Mouse (Mus musculus) heart, embryonic 11.5 days (tissue): ENCODE data around the gene Gm10974. TPM values are rescaled to one million over a fixed set of nuclear protein-coding genes. Genes with fewer than 3 reads are reported as not detected.

Experiments used
- ATAC-seq: fragments of 200-750 bp; cut with Nextera tagmentation; replicated peaks from 2 replicates; pipeline ENCODE4 v1.8.0; 2017; ENCODE audit warnings: moderate library complexity; ENCODE audit not compliant: insufficient number of reproducible peaks, low FRiP score, low TSS enrichment
- H3K27ac ChIP-seq: fragments of 300-500 bp; sonication (generic); 2 replicates; pipeline ENCODE4 v1.5.1; 2014; ENCODE audit warnings: mild to moderate bottlenecking, low read depth, low read length
- H3K27me3 ChIP-seq: fragments of 300-500 bp; sonication (generic); 2 replicates; pipeline ENCODE4 v1.6.1; 2014; ENCODE audit warnings: mild to moderate bottlenecking, low read length, mixed read lengths; ENCODE audit not compliant: control insufficient read depth, insufficient read depth
- H3K36me3 ChIP-seq: fragments of 300-500 bp; sonication (generic); 2 replicates; pipeline ENCODE4 v1.6.1; 2014; ENCODE audit warnings: mild to moderate bottlenecking, low read length, moderate library complexity, mixed read lengths; ENCODE audit not compliant: control insufficient read depth, insufficient read depth
- H3K4me1 ChIP-seq: fragments of 300-500 bp; sonication (generic); 2 replicates; pipeline ENCODE4 v1.6.1; 2014; ENCODE audit warnings: low read length; ENCODE audit not compliant: control insufficient read depth, insufficient read depth
- H3K4me2 ChIP-seq: fragments of 300-500 bp; sonication (generic); 2 replicates; pipeline ENCODE4 v1.6.1; 2014; ENCODE audit warnings: mild to moderate bottlenecking, moderate library complexity
- H3K4me3 ChIP-seq: fragments of 300-500 bp; sonication (generic); 2 replicates; pipeline ENCODE4 v1.5.1; 2014; ENCODE audit warnings: low read depth, low read length
- H3K9ac ChIP-seq: fragments of 300-500 bp; sonication (generic); 2 replicates; pipeline ENCODE4 v1.6.1; 2014; ENCODE audit warnings: mild to moderate bottlenecking, low read depth, low read length, moderate library complexity
- H3K9me3 ChIP-seq: fragments of 300-500 bp; sonication (generic); replicated peaks from 2 replicates; pipeline ENCODE4 v1.6.1; 2016; ENCODE audit warnings: low read length; ENCODE audit not compliant: control insufficient read depth
- WGBS: fragments of 180-500 bp; shearing (Covaris S2); extraction: QIAGEN DNeasy Blood & Tissue Kit; methylation state at CpG from one replicate; pipeline ENCODE4 v1.1.7; 2014; ENCODE audit not compliant: insufficient replicate concordance; 5-methylcytosine and 5-hydroxymethylcytosine counted together
- polyA plus RNA-seq: library from polyadenylated mRNA; unstranded; fragments of >200 nt; fragmentation: Nextera tagmentation; extraction: Ambion mirVana; gene quantifications from 2 replicates; pipeline ENCODE4 v1.2.1, GENCODE M21; 2014

Gene Gm10974
- polyA plus RNA-seq, 1 experiment from 2014 or later, result not detected

DNA sequence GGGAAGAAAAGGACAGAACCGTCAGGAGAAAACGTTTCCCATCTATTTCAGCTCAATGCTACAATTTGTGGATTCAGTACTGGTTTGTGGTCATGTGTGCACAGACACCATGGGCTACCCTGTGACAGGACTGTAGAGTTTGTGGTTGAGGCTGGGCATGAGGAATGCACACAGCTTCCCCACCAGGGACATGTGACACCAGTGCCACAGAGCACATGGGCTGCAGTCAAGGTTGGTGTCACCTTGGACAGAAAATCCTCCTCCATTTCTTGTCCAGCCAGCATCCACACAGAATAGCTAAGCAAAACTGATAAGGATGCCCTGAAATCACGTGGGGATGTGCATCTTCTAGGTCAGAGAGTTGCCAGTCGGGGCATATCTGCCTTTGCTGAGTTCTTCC lies 39.1 kb downstream of the Gm10974 start:
- 69% methylated on average over 4 of the region's 4 CpGs for WGBS
- no peaks in the 10 kb centered on the region for H3K36me3 ChIP-seq
- no peaks in the 10 kb centered on the region for H3K9me3 ChIP-seq
- ATAC-seq, result no peak
- H3K9ac ChIP-seq, result no peak overlapping the region
- H3K4me1 ChIP-seq, result peaks cover 15% of the 10 kb centered on the region
- no peak overlapping the region for H3K4me2 ChIP-seq
- no peak overlapping the region for H3K4me3 ChIP-seq
- H3K27ac ChIP-seq, result no peak overlapping the region
- no peaks in the 10 kb centered on the region for H3K27me3 ChIP-seq

DNA sequence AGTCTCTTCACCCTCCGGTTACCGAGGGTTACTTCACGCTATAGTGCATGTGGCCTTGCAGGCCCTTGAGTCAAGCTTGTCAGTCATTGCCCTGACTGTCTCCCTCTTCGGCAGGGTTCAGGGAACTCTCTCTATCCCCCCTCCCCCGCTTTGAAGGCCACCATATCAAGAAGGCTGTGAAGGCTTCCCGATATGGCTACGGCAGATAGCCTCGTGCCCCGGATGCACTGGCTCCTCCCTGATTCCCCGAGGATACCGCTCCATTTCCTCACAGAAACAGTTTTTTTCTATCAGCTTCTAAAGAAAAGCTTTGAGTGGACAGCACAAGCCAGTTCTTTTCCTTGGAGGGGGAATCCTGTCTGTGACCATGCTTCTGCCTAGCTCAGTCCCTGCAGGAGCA lies 39.8 kb downstream of the Gm10974 start:
- Histone ChIP-seq H3K27me3 (no peaks in the 10 kb centered on the region), H3K36me3 (no peaks in the 10 kb centered on the region), H3K4me1 (peaks cover 15% of the 10 kb centered on the region), H3K9me3 (no peaks in the 10 kb centered on the region), H3K27ac (no peak overlapping the region), H3K9ac (no peak overlapping the region), H3K4me3 (no peak overlapping the region), H3K4me2 (no peak overlapping the region)
- WGBS, result 18% methylated on average over 11 of the region's 11 CpGs
- no peak for ATAC-seq

DNA sequence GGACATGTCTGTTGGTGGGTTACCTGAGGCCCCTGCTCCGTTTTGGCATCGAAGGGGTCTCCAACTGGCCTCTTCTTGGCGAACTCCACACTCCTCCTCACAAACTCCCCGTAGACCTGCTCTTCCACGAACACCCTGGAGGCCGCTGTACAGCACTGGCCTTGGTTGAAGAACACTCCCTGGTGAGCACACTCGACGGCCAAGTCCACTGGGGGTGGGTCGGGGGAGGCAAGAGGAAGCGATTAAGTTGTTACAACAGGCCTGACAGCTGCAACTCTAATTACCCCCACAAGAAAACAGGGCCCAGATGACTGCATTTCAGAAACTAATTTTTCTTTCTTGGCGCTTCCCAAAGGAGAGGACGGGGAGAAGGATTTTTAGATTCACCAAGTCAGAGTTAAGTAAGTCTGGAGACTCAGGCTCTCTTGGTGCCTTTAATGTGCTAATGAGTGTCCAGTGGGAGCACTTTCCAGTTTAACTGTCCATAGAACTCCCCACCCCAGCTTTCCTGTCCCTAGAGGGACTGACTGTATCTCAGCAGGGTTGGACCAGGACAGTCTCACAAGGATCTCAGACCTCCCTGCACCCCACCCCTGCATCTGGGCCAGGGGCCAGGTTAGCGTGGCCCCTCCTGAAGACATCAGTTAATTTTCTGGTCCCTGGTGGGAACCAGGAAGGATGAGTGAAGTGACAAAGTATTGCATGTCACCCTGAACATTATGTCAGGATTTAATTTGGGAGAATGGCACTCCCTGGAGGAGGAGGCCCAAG lies 40.4 kb downstream of the Gm10974 start:
- no peak overlapping the region for H3K27ac ChIP-seq
- H3K4me2 ChIP-seq, result no peak overlapping the region
- peaks cover 15% of the 10 kb centered on the region for H3K4me1 ChIP-seq
- no peaks in the 10 kb centered on the region for H3K36me3 ChIP-seq
- H3K9me3 ChIP-seq, result no peaks in the 10 kb centered on the region
- WGBS, result 60% methylated on average over 13 of the region's 13 CpGs
- H3K27me3 ChIP-seq, result 0 out of 2 replicates have a peak, but pooled peaks cover 1% of the 10 kb centered on the region
- H3K4me3 ChIP-seq, result no peak overlapping the region
- H3K9ac ChIP-seq, result no peak overlapping the region
- no peak for ATAC-seq

DNA sequence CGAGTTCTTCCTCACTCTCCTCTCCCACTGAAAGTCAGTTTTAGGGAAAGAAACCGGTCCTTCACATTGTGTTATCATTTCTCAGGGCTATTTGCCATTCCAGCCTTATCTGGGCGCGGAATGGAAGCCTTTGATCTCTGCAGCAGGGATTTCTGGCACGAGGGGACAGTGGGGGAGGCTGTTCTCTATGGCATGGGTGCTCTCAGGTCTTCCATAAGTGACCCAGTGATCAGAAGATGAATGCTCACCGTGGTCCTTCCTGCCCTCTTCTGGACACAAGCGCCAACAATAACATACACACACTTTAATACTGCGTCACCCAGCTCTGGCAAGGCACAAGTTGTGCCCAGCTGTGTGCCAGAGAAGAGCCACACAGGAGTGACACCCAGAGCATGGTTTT lies 41.3 kb downstream of the Gm10974 start:
- Histone ChIP-seq H3K9ac (no peak overlapping the region), H3K27ac (no peak overlapping the region), H3K36me3 (no peaks in the 10 kb centered on the region), H3K27me3 (0 out of 2 replicates have a peak, but pooled peaks cover 3% of the 10 kb centered on the region), H3K4me2 (no peak overlapping the region), H3K4me1 (peaks cover 15% of the 10 kb centered on the region), H3K9me3 (no peaks in the 10 kb centered on the region), H3K4me3 (no peak overlapping the region)
- 33% methylated on average over 8 of the region's 8 CpGs for WGBS
- no peak for ATAC-seq

DNA sequence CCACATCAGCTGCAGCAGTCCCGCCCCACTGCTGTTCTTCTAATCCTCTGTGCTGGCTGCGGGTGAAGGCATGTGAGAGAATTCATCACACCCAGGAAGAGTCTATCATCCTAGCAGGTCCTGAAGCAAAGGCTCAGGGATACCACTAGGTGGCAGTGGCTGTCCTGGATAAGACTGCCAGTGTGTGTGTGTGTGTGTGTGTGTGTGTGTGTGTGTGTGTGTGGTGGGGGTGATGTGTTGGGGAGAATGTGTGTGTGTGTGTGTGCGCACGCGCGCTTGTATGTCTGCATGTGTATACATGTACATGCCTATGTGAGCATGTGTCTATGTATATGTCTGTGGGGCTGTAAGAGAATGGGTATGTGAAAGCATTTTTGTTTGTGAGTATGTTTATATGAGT lies 43.7 kb downstream of the Gm10974 start:
- Histone ChIP-seq H3K4me3 (no peak overlapping the region), H3K27ac (no peak overlapping the region), H3K9me3 (no peaks in the 10 kb centered on the region), H3K4me2 (no peak overlapping the region), H3K9ac (no peak overlapping the region), H3K36me3 (no peaks in the 10 kb centered on the region), H3K4me1 (peaks cover 23% of the 10 kb centered on the region), H3K27me3 (0 out of 2 replicates have a peak, but pooled peaks cover 3% of the 10 kb centered on the region)
- 70% methylated on average over 6 of the region's 6 CpGs for WGBS
- no peak for ATAC-seq

DNA sequence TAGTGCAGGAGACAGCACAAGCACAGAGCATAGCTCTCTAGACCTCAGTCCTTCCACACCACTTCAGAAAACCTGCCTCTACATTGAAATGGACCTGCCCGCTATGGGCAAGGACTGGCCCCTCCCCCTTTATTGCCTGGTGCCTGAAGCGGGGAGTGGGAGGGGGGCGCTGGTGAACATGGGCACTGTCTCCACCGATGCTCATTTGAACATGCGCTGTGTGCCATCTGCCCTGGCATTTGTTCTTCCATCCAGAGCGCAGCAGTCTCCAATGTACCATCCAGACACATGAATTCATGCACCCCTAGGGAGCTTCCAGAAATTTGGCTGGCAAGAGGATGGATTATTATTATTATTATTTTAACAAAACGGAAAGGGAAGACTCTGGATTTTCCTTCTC lies 47.4 kb downstream of the Gm10974 start:
- Histone ChIP-seq H3K9ac (no peak overlapping the region), H3K9me3 (no peaks in the 10 kb centered on the region), H3K4me3 (no peak overlapping the region), H3K4me2 (no peak overlapping the region), H3K27me3 (0 out of 2 replicates have a peak, but pooled peaks cover 6% of the 10 kb centered on the region), H3K36me3 (no peaks in the 10 kb centered on the region), H3K27ac (no peak overlapping the region), H3K4me1 (peaks cover 9% of the 10 kb centered on the region; the same call in 1 of the 2 replicates)
- no peak for ATAC-seq
- WGBS, result 82% methylated on average over 7 of the region's 7 CpGs

DNA sequence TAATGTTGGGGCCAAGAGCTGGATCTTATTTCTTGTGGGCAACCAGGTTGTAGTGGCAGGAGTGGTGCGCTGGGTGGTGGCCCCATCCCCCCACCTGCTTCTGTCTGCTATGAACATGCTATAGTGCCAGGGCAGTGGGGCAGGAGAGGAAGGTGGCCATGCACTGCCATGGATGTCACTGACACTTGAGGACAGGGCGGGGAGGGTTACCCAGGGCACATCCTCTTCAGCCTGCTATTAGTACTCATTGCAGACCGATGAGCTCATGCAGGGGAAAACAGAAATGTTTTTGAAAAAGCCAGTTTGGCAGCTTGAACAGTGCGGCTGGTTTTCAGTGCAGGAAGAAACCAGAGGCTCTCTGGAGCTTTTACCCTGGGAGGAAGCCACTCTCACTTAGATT lies 51.1 kb downstream of the Gm10974 start:
- Histone ChIP-seq H3K9me3 (no peaks in the 10 kb centered on the region), H3K9ac (no peak overlapping the region), H3K27me3 (peaks cover 11% of the 10 kb centered on the region; the same call in 1 of the 2 replicates), H3K4me2 (no peak overlapping the region), H3K36me3 (no peaks in the 10 kb centered on the region), H3K4me3 (no peak overlapping the region), H3K27ac (no peak overlapping the region), H3K4me1 (peaks cover 9% of the 10 kb centered on the region; the same call in 1 of the 2 replicates)
- ATAC-seq, result no peak
- 67% methylated on average over 4 of the region's 4 CpGs for WGBS

DNA sequence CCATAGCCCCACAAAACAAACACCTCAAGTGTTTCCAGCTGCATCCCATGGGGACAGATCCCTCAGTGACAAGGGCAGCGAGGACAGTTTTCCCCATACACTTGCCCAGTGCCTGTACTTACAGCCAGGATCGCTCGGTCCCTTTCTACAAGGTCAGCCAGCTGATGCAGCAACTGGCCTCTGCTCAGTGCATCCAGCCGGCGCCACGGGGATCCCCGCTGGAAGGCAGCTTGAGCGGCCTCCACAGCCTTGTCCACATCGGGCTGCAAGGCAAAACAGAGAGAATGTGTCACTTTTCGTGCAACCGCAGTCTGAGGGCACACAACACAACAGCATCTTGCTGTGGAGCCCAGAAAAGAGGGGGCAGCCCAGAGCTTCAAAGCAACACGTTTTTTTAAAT lies 53.3 kb downstream of the Gm10974 start:
- H3K9ac ChIP-seq, result no peak overlapping the region
- WGBS, result 39% methylated on average over 12 of the region's 12 CpGs

DNA sequence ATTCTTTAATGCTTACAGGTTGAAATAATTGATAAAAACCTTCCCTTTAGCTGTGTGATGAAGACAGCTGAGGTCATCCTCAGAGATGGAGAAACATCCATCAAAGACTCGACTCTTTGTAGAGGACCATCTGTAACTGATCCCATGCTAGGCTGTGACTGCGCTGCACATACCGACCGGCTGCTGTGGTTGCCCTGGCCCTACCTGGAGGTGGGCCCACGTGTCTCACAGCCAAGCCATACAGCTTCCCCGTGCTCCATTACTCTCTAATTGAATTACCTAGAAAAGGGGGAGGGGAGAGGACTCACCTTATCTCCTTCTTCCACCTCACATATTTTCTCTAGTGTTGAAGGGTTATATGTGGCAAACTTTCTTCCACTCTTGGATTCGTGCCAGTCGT lies 56.2 kb downstream of the Gm10974 start:
- Histone ChIP-seq H3K9me3 (no peaks in the 10 kb centered on the region), H3K4me1 (peaks cover 1% of the 10 kb centered on the region; the same call in 1 of the 2 replicates), H3K4me3 (no peak overlapping the region), H3K4me2 (no peak overlapping the region), H3K27ac (no peak overlapping the region), H3K27me3 (peaks cover 32% of the 10 kb centered on the region), H3K9ac (no peak overlapping the region), H3K36me3 (no peaks in the 10 kb centered on the region)
- no peak for ATAC-seq
- 69% methylated on average over 8 of the region's 8 CpGs for WGBS

More for the DNA sequence above, 53.3 kb downstream of the Gm10974 start:
- H3K27me3 ChIP-seq, result peaks cover 13% of the 10 kb centered on the region; the same call in 1 of the 2 replicates
- H3K27ac ChIP-seq, result no peak overlapping the region
- no peak overlapping the region for H3K4me3 ChIP-seq
- H3K36me3 ChIP-seq, result no peaks in the 10 kb centered on the region
- H3K4me1 ChIP-seq, result no peaks in the 10 kb centered on the region
- H3K9me3 ChIP-seq, result no peaks in the 10 kb centered on the region
- H3K4me2 ChIP-seq, result no peak overlapping the region
- ATAC-seq, result no peak
